Mouse (Mus musculus) left cerebral cortex, postnatal 10 days (tissue): ENCODE measurements at regions not wholly inside any gene's neighbourhood (a gene's known extent, or its start where the extent isn't known, plus 50 kb on each side); places are given as distances from the start of the nearest gene placed in this dataset.

Experiments
- DNase-seq, 2 experiments: peaks; one replicate each; pipeline ENCODE4 v3.0.0; 2021 to 2022; ENCODE audit warnings: low spot score in 2 of 2, mixed read lengths in 1 of 2; ENCODE audit errors: extremely low spot score in 1 of 2
- intact Hi-C: fragments of 180-260 bp; cut with DNase I; formaldehyde crosslinking; loops from one replicate; pipeline ENCODE4 v1.15.1; 2025

GRCm38 (mm10) chr6:140995340-140996135 is 253.5 kb upstream of the Pde3a start:
- DNase-seq, result no peak
- intact Hi-C loops, result no loop called here

GRCm38 (mm10) chr6:140998069-140998468 is 251.0 kb upstream of the Pde3a start:
- intact Hi-C loops, result no loop called here
- no peak for DNase-seq

- no peak for DNase-seq
- intact Hi-C loops, result no loop called here
These were observed 248.5 kb upstream of the Pde3a start for GRCm38 (mm10) chr6:141000552-141000951.

GRCm38 (mm10) chr6:141001306-141001705 is 247.8 kb upstream of the Pde3a start:
- intact Hi-C loops, result no loop called here
- DNase-seq, result no peak

GRCm38 (mm10) chr6:141015055-141015681 is 233.9 kb upstream of the Pde3a start:
- DNase-seq, result no peak
- intact Hi-C loops, result no loop called here

- intact Hi-C loops, result no loop called here
These were observed 225.6 kb upstream of the Pde3a start for GRCm38 (mm10) chr6:141023501-141023900.

GRCm38 (mm10) chr6:141027353-141027752 is 221.7 kb upstream of the Pde3a start:
- DNase-seq, result no peak
- intact Hi-C loops, result no loop called here

More at GRCm38 (mm10) chr6:141023501-141023900, 225.6 kb upstream of the Pde3a start:
- DNase-seq, result no peak

- intact Hi-C loops, result no loop called here
- DNase-seq, result no peak
These were observed 221.3 kb upstream of the Pde3a start for GRCm38 (mm10) chr6:141027787-141028186.

- intact Hi-C loops, result no loop called here
- no peak for DNase-seq
These were observed 214.2 kb upstream of the Pde3a start for GRCm38 (mm10) chr6:141034824-141035223.

GRCm38 (mm10) chr6:141041358-141041757 is 207.7 kb upstream of the Pde3a start:
- intact Hi-C loops, result no loop called here
- DNase-seq, result no peak

GRCm38 (mm10) chr6:141041781-141042625 is 207.1 kb upstream of the Pde3a start:
- DNase-seq, result no peak
- intact Hi-C loops, result no loop called here

- intact Hi-C loops, result no loop called here
- DNase-seq, result no peak
These were observed 200.8 kb upstream of the Pde3a start for GRCm38 (mm10) chr6:141048271-141048670.

GRCm38 (mm10) chr6:141050038-141050684 is 198.9 kb upstream of the Pde3a start:
- intact Hi-C loops, result no loop called here

GRCm38 (mm10) chr6:141054026-141054425 is 195.0 kb upstream of the Pde3a start:
- intact Hi-C loops, result no loop called here
- DNase-seq, result no peak

More at GRCm38 (mm10) chr6:141050038-141050684, 198.9 kb upstream of the Pde3a start:
- no peak for DNase-seq

- no peak for DNase-seq
These were observed 189.7 kb upstream of the Pde3a start for GRCm38 (mm10) chr6:141059250-141059916.

GRCm38 (mm10) chr6:141065724-141066123 is 183.3 kb upstream of the Pde3a start:
- intact Hi-C loops, result no loop called here

More at GRCm38 (mm10) chr6:141059250-141059916, 189.7 kb upstream of the Pde3a start:
- intact Hi-C loops, result no loop called here

GRCm38 (mm10) chr6:141068861-141069467 is 180.1 kb upstream of the Pde3a start:
- no peak for DNase-seq
- intact Hi-C loops, result no loop called here

More at GRCm38 (mm10) chr6:141065724-141066123, 183.3 kb upstream of the Pde3a start:
- no peak for DNase-seq

GRCm38 (mm10) chr6:141069896-141070295 is 179.2 kb upstream of the Pde3a start:
- intact Hi-C loops, result no loop called here
- no peak for DNase-seq
